Mouse (Mus musculus): ENCODE results near the gene Pacs1.
"Not testable (repeated sequence)": the region's sequence is repeated elsewhere in the genome, so short reads cannot be mapped to it uniquely, and the experiment has no call there.

The Pacs1 gene

GRCm38 (mm10) chr19:5094243-5094632, 178.7 kb downstream of the Pacs1 start:
- peak; percentile 84 to 88 for DNase-seq

- DNase-seq, result no peak
These were observed 179.3 kb downstream of the Pacs1 start for GRCm38 (mm10) chr19:5093481-5094242.

- DNase-seq, result no peak
These were observed 180.8 kb downstream of the Pacs1 start for GRCm38 (mm10) chr19:5092083-5092482.

GRCm38 (mm10) chr19:5089324-5089723, 183.6 kb downstream of the Pacs1 start:
- no peak for DNase-seq

GRCm38 (mm10) chr19:5087884-5088728, 184.8 kb downstream of the Pacs1 start, which contains the start of gene Yif1a:
Gene Yif1a, plus strand, starts transcription at chr19:5088538.
- peak; percentile 97 to 98 for DNase-seq

- not testable (repeated sequence) for DNase-seq
These were observed 186.4 kb downstream of the Pacs1 start for GRCm38 (mm10) chr19:5086533-5086932.

GRCm38 (mm10) chr19:5085145-5085863, 187.6 kb downstream of the Pacs1 start, which contains the start of gene Tmem151a:
Gene Tmem151a, minus strand, starts transcription at chr19:5085531.
- peak; percentile 63 to 70 for DNase-seq

- DNase-seq, result no peak
These were observed 188.1 kb downstream of the Pacs1 start for GRCm38 (mm10) chr19:5084834-5085144.

GRCm38 (mm10) chr19:5083961-5084833, 188.7 kb downstream of the Pacs1 start:
- no peak for DNase-seq
